Mouse (Mus musculus) frontal cortex, adult (tissue): Measurements from ENCODE around the gene Fam178b.
"Not testable (repeated sequence)": the region's sequence is repeated elsewhere in the genome, so short reads cannot be mapped to it uniquely, and the experiment has no call there.

Experiments used
- ATAC-seq: cut with Nextera tagmentation; 2 replicates; pipeline ENCODE4 v1.9.2; 2017; ENCODE audit warnings: mild to moderate bottlenecking, moderate library complexity, mixed read lengths; ENCODE audit not compliant: low TSS enrichment

Gene Fam178b

DNA sequence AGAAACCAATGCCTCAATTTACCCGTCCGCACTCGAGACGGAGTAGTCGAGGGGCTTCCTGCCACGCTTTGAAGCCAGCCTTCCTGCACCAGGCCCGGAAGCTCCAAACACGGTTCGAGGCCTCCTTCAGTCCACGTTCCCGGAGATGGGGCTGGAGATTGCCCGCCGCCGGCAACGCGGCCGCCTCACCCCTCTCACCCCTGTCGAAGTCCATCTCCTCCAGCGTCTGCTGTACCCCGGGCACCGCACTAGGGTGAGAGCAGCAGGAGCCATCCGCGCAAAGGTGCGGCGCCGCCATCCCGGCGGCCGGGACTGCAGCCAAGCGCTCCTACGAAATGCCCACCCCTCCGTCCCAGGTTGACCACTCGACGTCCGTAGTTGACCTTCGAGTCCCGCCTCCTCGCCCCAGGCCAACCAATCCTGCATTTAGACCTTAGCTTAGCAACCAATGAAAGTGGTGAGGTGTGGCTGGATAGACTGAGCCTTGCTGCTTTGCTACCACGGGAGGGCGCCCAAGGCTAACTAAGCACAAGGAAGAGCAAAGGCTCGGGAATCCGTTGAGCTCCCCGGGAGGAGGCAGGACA lies 136.0 kb downstream of the Fam178b start, which contains the start of gene Ankrd39:
TSS of gene Ankrd39 (minus strand) at position 558 of the 584 bp plus-strand sequence.
- peak; percentile 93 for ATAC-seq

GRCm38 (mm10) chr1:36545845-36546600 lies 137.0 kb downstream of the Fam178b start:
- no peak for ATAC-seq

DNA sequence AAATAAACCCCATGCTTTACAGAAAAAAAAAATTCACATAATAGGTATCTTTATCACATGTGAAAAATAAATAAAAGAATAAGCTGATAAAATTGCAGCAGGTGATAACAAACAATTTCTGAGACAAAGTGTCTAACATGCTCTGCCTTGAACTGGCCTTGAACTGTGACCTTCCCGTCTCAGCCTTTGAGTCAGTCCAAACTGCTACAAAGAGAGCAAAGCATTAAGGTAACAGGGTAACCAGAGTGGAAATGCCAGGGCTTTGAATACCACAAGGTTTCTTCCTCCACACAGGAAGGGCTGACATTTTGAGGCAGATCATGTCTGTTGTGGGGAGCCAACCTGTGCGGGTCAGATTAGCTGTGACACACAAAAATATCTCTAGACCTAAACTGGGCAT lies 137.6 kb downstream of the Fam178b start:
- ATAC-seq = no peak

GRCm38 (mm10) chr1:36542925-36543324 lies 140.1 kb downstream of the Fam178b start:
- ATAC-seq = no peak

DNA sequence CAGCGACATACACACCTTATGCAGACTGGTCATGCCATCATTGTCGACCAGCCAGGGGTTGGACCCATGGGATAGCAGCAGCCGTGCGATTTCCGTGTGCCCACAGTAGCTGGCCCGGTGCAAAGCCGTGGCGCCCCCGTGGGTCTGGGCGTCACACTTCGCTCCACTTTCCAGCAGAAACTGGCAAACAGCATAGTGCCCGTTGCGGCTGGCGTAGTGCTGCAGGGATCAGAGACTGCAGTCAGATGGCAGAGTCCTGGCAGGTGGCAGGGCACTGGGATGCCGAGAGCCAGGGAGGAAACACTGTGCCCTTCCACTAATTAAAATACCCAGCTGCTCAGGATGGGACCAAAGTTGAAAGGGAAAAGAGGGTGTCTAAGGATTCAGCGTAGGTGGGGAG lies 141.1 kb downstream of the Fam178b start:
- no peak for ATAC-seq

GRCm38 (mm10) chr1:36540807-36541206 lies 142.2 kb downstream of the Fam178b start:
- ATAC-seq = no peak

GRCm38 (mm10) chr1:36540132-36540531 lies 142.9 kb downstream of the Fam178b start:
- no peak for ATAC-seq

GRCm38 (mm10) chr1:36539186-36539585 lies 143.8 kb downstream of the Fam178b start, which contains the start of gene Gm42417:
Gene Gm42417 (minus strand): TSS chr1:36539429.
- ATAC-seq = no peak

- ATAC-seq = no peak
Measured at GRCm38 (mm10) chr1:36538727-36539126, 144.3 kb downstream of the Fam178b start.

DNA sequence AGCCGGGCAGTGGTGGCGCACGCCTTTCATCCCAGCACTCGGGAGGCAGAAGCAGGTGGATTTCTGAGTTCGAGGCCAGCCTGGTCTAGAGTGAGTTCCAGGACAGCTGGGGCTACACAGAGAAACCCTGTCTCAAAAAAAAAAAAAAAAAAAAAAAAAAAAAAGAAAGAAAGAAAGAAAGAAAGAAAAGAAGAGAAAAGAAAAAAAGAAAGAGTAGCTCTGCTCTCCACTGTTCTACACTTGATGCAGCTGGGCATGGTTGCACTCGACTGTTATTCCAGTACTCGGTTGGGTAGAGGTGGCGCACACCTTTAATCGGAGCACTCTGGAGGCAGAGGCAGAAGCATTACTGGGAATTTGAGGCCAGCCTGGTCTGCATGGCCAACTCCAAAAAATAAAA lies 146.2 kb downstream of the Fam178b start, which contains the start of gene Ankrd23:
TSS of gene Ankrd23 (minus strand) at position 101 of the 400 bp plus-strand sequence.
- ATAC-seq = not testable (repeated sequence)

- no peak for ATAC-seq
Measured at GRCm38 (mm10) chr1:36536397-36536728, 146.6 kb downstream of the Fam178b start.

DNA sequence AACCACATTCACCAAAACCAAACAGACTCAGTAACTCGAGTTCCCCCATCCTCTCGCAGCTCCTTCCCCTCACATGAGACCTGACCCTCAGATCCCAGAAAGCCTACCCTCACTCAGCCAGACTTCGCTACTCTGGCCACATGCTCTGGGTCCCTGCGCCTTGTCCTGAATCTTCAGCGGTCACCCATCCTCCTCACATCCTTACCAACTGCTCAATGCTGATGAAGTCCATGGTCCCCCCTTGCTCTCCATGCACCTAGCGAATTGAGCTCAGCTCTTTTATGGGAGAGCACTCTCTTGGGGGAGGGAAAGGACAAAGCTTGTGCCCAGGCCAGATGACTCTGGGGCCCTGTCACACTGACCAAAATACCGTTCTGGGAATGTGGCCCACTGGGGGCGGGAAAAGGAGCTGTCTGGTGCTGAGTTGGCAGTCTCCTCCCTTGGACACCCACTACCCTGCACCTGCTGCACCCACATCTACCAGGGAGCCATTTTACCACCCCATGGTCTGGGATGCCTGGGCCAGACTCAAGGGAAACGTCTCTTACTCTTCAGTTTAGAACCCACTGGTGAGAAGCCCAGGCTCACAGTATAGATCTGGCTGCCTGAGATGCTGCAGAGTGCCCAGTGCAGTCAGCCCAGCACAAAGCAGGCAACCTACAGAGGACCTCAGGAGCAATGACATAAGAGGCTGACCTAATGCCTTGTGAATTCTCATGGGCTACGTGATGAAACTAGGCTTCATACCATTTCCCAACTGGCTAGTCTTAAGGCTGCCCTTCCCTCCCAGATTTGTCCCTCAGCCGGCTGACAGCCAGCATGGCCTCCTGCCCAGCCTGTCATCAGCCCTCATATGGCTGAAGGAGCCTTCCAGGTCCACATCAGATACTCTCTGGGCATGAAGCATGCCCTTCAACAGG lies 147.2 kb downstream of the Fam178b start:
- peak; percentile 12 for ATAC-seq

DNA sequence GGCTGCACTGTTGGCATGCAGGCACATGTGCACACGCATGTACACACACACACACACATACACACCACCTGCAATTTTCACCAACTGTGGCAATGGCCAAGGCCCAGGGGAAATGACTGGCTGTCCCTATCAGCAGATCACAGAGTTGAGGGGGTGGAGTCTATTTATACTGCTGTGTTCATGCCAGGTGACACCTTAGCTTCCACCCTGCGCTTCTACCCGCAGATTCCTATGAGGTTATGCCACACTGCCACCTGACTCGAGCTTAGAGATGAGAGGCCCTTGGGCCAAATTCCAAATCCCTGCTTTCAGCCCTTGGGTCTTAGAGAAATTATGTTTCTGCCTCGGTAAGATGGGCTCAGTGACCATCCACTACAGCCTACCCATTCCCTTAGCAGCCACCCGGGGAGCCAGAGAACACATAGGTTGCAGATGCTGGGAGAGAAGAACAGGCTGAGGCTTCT lies 148.4 kb downstream of the Fam178b start:
- peak; percentile 58 for ATAC-seq

DNA sequence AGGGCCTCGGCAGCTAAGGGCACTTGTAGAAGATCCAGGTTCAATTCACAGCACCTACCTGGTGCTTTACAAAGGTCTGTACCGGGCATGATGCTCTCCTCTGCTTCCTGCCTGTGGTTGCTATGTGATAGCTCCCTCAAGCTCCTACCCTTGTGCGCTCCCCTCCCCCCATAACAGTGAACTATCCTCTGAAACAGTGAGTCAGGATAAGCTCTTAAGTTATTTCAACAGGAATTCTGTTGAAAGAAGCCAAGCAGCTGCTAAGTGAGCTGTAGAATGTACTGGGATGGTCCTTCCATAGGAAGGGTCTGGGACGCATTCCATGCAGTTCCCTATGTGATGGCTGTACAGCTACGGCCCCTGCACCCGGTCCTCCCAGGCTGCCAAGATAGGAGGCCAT lies 149.4 kb downstream of the Fam178b start:
- ATAC-seq = no peak

- no peak for ATAC-seq
Measured at GRCm38 (mm10) chr1:36531461-36531860, 151.5 kb downstream of the Fam178b start.

DNA sequence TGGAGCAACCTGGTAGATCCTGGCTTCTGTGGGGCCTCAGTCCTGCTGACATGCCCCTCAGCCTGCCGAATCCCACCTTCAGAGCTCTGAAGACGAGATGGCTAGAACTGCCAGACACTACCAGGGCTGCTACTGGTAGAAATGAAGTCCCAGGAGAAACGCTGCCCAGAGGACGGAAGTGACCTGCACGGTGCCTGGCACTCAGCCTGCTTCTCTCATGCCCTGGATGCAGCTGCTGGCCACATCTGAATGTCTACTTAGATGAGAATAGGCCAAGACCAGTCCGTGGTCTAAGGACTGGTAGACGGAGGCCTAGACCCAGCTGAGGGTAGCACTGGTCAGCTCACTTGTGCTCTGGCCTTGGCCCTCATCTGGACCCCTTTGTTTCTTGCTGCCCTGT lies 152.0 kb downstream of the Fam178b start:
- no peak for ATAC-seq

DNA sequence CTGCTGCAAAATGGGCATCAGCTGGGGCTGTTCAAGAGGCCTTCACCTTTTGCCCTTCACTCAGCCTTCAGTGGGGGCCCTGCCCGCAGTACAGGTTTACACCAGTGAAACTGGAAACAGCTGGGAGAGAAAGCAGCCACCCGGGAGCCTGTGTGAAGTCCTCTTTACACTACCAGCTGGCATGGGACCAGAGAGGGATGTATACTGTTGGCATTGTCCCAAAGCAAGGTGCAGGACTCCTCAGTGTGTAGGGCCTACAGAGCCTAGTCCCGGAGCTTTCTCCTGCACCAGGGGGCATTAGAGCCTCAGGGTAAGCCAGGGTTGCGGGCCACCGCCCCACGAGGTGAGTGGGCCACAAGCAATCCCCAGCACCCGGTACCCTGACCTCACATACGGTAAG lies 152.5 kb downstream of the Fam178b start:
- no peak for ATAC-seq

GRCm38 (mm10) chr1:36529875-36530274 lies 153.1 kb downstream of the Fam178b start:
- no peak for ATAC-seq

GRCm38 (mm10) chr1:36529274-36529673 lies 153.7 kb downstream of the Fam178b start:
- ATAC-seq = no peak

- 0 out of 2 replicates have a peak, but pooled peaks have one; percentile 17 for ATAC-seq
Measured at GRCm38 (mm10) chr1:36528351-36528750, 154.6 kb downstream of the Fam178b start.

DNA sequence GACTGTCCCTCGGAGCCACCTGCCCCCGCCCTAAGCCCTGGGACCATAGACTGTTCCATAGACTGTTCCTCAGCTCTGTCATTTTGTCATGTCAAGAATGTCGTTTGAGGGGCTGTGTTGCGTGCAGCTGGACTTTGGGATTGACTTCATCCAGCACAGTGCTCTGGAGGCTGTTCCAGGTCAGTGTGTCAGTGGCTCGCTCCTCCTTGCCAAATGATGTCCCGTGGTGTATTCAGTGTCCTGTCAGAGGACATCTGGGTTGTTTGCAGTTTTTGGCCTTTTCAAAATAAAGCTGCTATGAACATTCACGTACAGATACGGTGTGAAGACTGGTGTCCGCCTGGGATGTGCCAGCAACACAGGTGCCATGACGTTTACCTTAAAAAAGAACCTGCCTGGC lies 156.1 kb downstream of the Fam178b start:
- ATAC-seq = no peak

DNA sequence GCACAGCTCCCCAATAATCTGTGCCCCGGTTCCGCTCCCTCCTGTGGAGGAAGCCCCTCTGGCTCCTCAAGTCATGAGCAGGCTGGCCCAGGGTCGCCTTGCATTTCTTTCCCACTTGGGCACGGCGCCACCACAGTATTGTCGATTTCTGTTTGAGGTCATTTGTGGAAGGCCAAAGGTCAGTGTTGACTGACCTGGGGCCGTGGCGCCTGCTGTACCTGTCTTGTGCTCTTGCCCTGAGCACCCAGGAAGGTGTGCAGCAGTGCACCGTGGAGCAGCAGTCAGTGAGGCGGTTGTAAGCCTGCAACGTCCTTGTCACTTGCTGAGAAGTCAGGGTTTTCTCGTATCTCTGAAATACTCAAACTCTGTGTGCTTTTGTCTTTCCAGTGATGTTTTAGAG lies 157.2 kb downstream of the Fam178b start:
- no peak for ATAC-seq
